Mouse (Mus musculus) spleen, adult 2 months (tissue): ENCODE data around the gene Tnfrsf22.
"Not testable (repeated sequence)": the region's sequence is repeated elsewhere in the genome, so short reads cannot be mapped to it uniquely, and the experiment has no call there.

Experiments used
- CTCF ChIP-seq: fragments of 200-500 bp; IDR thresholded peaks from 2 replicates; pipeline ENCODE4 v1.5.1; 2011; ENCODE audit warnings: mild to moderate bottlenecking, inconsistent platforms; ENCODE audit not compliant: insufficient read depth, insufficient read length, insufficient replicate concordance; ENCODE audit errors: extremely low read depth
- POLR2A ChIP-seq: fragments of 200-500 bp; IDR thresholded peaks from 2 replicates; pipeline ENCODE4 v1.6.1; 2011; ENCODE audit warnings: low read depth, low read length, inconsistent platforms

GRCm38 (mm10) chr7:143643949-143644348, 5.5 kb downstream of the Tnfrsf22 start:
- TF ChIP-seq CTCF, POLR2A: not testable (repeated sequence)
